Mouse (Mus musculus) gastrocnemius, postnatal 10 days (tissue): Measurements from ENCODE around the gene Olfr104-ps. TPM values are rescaled to one million over a fixed set of nuclear protein-coding genes. Genes with fewer than 3 reads are reported as not detected.

Experiments used
- DNase-seq: peaks from one replicate; pipeline ENCODE4 v3.0.0; 2021; ENCODE audit warnings: mixed read lengths
- long read RNA-seq, 2 experiments: library from polyadenylated mRNA; stranded (forward); transcript quantifications; one replicate each; pipeline ENCODE4 v2.0.0; 2021
- total RNA-seq, 2 experiments: library from RNA; stranded (reverse); gene quantifications; 2 replicates each; pipeline ENCODE4 v1.2.3; 2021

The Olfr104-ps gene
- total RNA-seq: not detected
- long read RNA-seq, experiment 1: 0 reads
- long read RNA-seq, experiment 2: 0 reads

GRCm38 (mm10) chr17:37359282-37359681 is at the start of gene Olfr104-ps:
Olfr104-ps (plus strand) TSS chr17:37359582.
- no peak for DNase-seq

DNA sequence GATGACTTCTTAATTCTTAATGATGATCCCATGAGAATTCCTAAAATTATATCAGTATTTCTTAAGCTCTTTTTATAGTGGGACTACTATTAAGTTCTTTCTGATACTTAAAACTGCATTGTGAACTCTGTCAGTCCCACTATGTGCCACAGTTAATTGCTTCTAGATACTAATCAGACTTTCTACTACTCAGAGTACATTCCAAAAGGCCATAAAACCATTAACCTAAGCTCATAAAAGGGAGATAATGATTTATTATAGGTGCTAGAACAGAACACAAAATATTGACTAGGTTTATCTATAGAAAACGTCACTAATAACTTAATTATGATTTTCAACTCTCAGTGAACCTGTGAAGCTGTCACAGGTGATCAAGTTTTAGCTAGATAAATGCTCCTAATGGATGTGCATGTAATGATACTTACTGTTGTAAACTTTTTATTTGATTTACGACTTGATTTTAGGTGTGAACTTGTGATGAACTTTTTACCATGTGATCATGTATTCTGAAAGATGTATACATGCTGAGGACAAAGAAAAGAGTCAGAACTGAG is 49.2 kb upstream of the Olfr104-ps start:
- DNase-seq: no peak

DNA sequence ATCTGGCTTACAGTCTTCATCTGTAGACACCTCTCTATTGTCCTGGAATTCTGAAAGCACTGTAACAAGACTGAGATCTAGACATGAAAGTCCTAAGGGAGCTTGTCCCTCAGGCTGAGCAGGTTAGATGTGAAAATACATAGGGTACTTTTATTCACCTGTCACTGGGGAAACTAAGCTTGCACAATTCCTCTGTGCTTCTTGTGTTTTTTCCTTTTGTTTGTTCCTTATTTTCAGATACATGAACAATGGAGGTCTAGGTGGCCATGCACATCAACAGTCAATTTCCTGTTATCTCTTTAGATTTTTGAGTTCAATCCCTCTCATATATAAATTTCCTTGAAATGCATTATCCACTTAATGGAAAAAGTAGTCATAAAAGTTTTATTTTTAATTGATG is 42.4 kb upstream of the Olfr104-ps start, which contains the start of gene Olfr102:
Gene Olfr102 (minus strand): TSS at position 101 of the 400 bp plus-strand sequence.
- DNase-seq: no peak

DNA sequence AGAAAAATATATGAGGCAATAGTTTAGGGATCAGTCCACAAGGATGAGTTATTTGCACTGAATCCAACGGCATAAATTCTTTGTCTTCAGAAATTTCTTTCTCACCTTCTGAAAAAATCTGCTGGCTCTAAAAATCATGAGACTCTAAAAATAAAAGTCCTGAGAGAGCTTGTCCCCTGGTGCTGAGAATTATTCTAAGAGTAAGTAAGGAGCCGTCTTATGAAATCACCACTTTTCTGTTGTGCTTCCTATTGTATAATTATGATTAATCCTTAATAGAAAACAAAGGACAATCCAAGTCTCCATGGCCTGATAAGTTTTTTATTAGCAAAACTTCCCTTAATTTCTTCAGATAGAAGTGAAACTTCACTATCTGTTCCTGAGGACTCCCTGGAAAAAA is 19.8 kb upstream of the Olfr104-ps start, which contains the start of gene Olfr103:
Gene Olfr103 (minus strand): TSS at position 101 of the 400 bp plus-strand sequence.
- DNase-seq: no peak

- DNase-seq: no peak
These were observed 19.4 kb downstream of the Olfr104-ps start, which contains the start of gene Olfr105-ps for GRCm38 (mm10) chr17:37378733-37379132. Olfr105-ps (plus strand) TSS chr17:37379033.

DNA sequence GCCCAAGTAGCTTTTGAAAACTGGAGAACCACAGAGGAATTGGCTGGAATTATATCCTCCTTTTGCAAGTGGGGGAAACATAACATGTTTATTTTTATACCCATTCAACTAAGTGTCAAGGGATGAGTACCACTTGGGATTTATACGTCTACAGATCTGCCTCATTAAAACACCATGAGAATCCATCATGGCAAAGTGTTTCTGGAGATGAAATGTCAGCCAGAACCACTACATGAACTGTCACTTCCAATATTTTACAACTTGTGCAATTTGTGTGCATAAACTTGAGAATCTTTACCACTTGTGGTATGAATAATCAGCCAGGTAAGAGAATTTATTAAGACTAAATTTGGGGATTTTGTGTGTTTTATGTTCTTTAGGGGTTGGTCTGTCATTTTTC is 30.7 kb downstream of the Olfr104-ps start, which contains the start of gene Olfr106-ps:
Gene Olfr106-ps (plus strand): TSS at position 301 of the 400 bp plus-strand sequence.
- no peak for DNase-seq

GRCm38 (mm10) chr17:37398926-37399325 is 39.5 kb downstream of the Olfr104-ps start, which contains the start of gene Olfr107:
Olfr107 (plus strand) TSS chr17:37399226.
- DNase-seq: no peak

DNA sequence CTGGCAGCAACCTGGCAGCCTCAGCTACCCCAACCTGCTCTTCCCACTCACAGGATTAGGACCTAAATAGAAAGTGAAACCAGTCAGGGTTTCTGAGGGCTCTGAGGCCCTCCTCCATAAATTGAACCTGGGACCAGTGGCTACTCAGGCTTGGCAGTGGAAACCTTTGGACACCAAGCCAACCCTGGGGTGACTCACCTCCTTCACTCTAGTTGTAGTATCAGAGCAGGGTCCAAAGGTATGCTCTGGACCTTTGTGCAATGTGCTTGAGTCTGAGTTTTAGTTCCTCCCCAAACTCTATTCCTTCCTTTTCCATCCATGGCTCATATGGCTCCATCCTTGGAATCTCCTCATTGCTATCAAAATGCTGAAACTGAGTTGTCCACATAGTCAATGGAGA is 54.0 kb downstream of the Olfr104-ps start:
- no peak for DNase-seq

Other genes with a start within 250 kb of the Olfr104-ps start
- gene Olfr92, start 239.5 kb upstream of the Olfr104-ps start, total RNA-seq: not detected
- gene Olfr93, start 198.1 kb upstream of the Olfr104-ps start, total RNA-seq: not detected
- gene Ubd, start 165.7 kb upstream of the Olfr104-ps start, total RNA-seq: not detected
- gene Olfr94, start 158.6 kb upstream of the Olfr104-ps start, total RNA-seq: not detected
- not detected for gene Olfr95, start 146.5 kb upstream of the Olfr104-ps start, total RNA-seq
- gene Olfr96, start 139.4 kb upstream of the Olfr104-ps start, total RNA-seq: not detected
- not detected for gene Olfr97, start 122.3 kb upstream of the Olfr104-ps start, total RNA-seq
- gene Olfr98, start 95.8 kb upstream of the Olfr104-ps start, total RNA-seq: not detected
- 1 to 10 TPM; 1.7 to 2.2 TPM for gene H2-M3, start 89.4 kb upstream of the Olfr104-ps start, total RNA-seq
- gene Olfr99, start 76.1 kb upstream of the Olfr104-ps start, total RNA-seq: not detected
- not detected for gene Olfr101, start 55.3 kb upstream of the Olfr104-ps start, total RNA-seq
- not detected for gene Olfr102, start 42.5 kb upstream of the Olfr104-ps start, total RNA-seq
- not detected for gene Olfr103, start 19.9 kb upstream of the Olfr104-ps start, total RNA-seq
- not detected for gene Olfr105-ps, start 19.5 kb downstream of the Olfr104-ps start, total RNA-seq
- gene Olfr106-ps, start 30.8 kb downstream of the Olfr104-ps start, total RNA-seq: not detected
- gene Olfr107, start 39.6 kb downstream of the Olfr104-ps start, total RNA-seq: not detected
- gene Olfr108, start 85.9 kb downstream of the Olfr104-ps start, total RNA-seq: not detected
- gene Olfr109, start 99.3 kb downstream of the Olfr104-ps start, total RNA-seq: not detected
- gene H2-M2, start 124.0 kb downstream of the Olfr104-ps start, total RNA-seq: not detected
- gene Olfr110, start 132.9 kb downstream of the Olfr104-ps start, total RNA-seq: not detected
- gene Olfr111, start 148.4 kb downstream of the Olfr104-ps start, total RNA-seq: not detected
- gene Olfr112, start 209.9 kb downstream of the Olfr104-ps start, total RNA-seq: not detected
- gene Olfr113, start 218.1 kb downstream of the Olfr104-ps start, total RNA-seq: not detected
- gene Olfr114, start 233.2 kb downstream of the Olfr104-ps start, total RNA-seq: not detected